10 mouse cellular contexts compared by ENCODE assay signal in genomic region chr17:46612820-46613219, GRCm38 (mm10). TPM values are rescaled to one million over a fixed set of nuclear protein-coding genes. Genes with fewer than 3 reads are reported as not detected.
DNase-seq lines count a peak whose midpoint lies in the region; ATAC-seq and TF ChIP-seq lines count a peak whose summit lies in the region.
"Had no signal": no experiment of that assay in that cellular context is flagged by ENCODE, and none has a peak within 500 bp of the region (broad histone marks: within the 10 kb centered on the region; RNA-seq: fewer than 3 reads in every experiment).

No protein-coding gene starts in this region.

- TF ChIP-seq CTCF in E14TG2a.4 (conservative IDR thresholded peaks at IDR 0.05; ENCODE audit: low read length) = no peak

- 35% methylated on average over 4 of the region's 4 CpGs for WGBS in heart, embryonic 11.5 days (ENCODE audit: insufficient replicate concordance)
- whole genome bisulfite sequencing in intestine, embryonic 15.5 days = 26% methylated on average over 4 of the region's 4 CpGs
- 10% methylated on average over 4 of the region's 4 CpGs for WGBS in limb, embryonic 12.5 days

- 0 out of 2 replicates have a peak overlapping the region, but pooled peaks have one; percentile 16 for H3K9ac ChIP-seq in heart, embryonic 11.5 days (ENCODE audit: low read depth, low read length)
- no peak overlapping the region for H3K9ac ChIP-seq in intestine, embryonic 15.5 days
- peak overlapping the region; percentile 42; the same call in 1 of the 2 replicates for H3K9ac ChIP-seq in limb, embryonic 12.5 days (replicated peaks)

- no peaks in the 10 kb centered on the region for H3K27me3 ChIP-seq in heart, embryonic 11.5 days (ENCODE audit: control insufficient read depth, insufficient read depth, low read length)
- no peaks in the 10 kb centered on the region for H3K27me3 ChIP-seq in E14TG2a.4 (ENCODE audit: insufficient read depth, low read length)
- H3K27me3 ChIP-seq in intestine, embryonic 15.5 days (replicated peaks) = no peaks in the 10 kb centered on the region
- H3K27me3 ChIP-seq in limb, embryonic 12.5 days = no peaks in the 10 kb centered on the region
- H3K27me3 ChIP-seq: CH12.LX had no signal

- no peak for ATAC-seq in heart, embryonic 11.5 days (replicated peaks; ENCODE audit: insufficient number of reproducible peaks, low FRiP score, low TSS enrichment)
- ATAC-seq in intestine, embryonic 15.5 days = no peak
- ATAC-seq in limb, embryonic 12.5 days (ENCODE audit: insufficient number of reproducible peaks, insufficient read depth, low FRiP score, low TSS enrichment, low read depth) = no peak
- ATAC-seq in activated CD4-positive, CD25-positive, alpha-beta regulatory T cell, adult 4 months = no peak

- no peaks in the 10 kb centered on the region; the same call in 1 of the 2 replicates for H3K36me3 ChIP-seq in heart, embryonic 11.5 days (ENCODE audit: control insufficient read depth, insufficient read depth, low read length)
- H3K36me3 ChIP-seq in E14TG2a.4 (ENCODE audit: insufficient read depth, low read length) = no peaks in the 10 kb centered on the region
- no peaks in the 10 kb centered on the region for H3K36me3 ChIP-seq in intestine, embryonic 15.5 days
- H3K36me3 ChIP-seq in limb, embryonic 12.5 days = peaks cover 9% of the 10 kb centered on the region

- H3K4me1 ChIP-seq in heart, embryonic 11.5 days (ENCODE audit: control insufficient read depth, insufficient read depth, low read length) = peaks cover 52% of the 10 kb centered on the region
- peaks cover 89% of the 10 kb centered on the region for H3K4me1 ChIP-seq in E14TG2a.4 (replicated peaks; ENCODE audit: low read depth, low read length)
- peaks cover 57% of the 10 kb centered on the region for H3K4me1 ChIP-seq in intestine, embryonic 15.5 days (replicated peaks)
- peaks cover 86% of the 10 kb centered on the region for H3K4me1 ChIP-seq in limb, embryonic 12.5 days (replicated peaks)

- H3K27ac ChIP-seq in heart, embryonic 11.5 days (ENCODE audit: low read depth, low read length) = peak overlapping the region; percentile 57; the same call in 1 of the 2 replicates
- no peak overlapping the region; the same call in 1 of the 2 replicates for H3K27ac ChIP-seq in intestine, embryonic 15.5 days
- peak overlapping the region; percentile 90 for H3K27ac ChIP-seq in limb, embryonic 12.5 days
- H3K27ac ChIP-seq: layer of hippocampus, adult 2 months had no signal

- H3K9me3 ChIP-seq in heart, embryonic 11.5 days (replicated peaks; ENCODE audit: control insufficient read depth, low read length) = no peaks in the 10 kb centered on the region
- no peaks in the 10 kb centered on the region for H3K9me3 ChIP-seq in E14TG2a.4 (ENCODE audit: low read length)
- H3K9me3 ChIP-seq in intestine, embryonic 15.5 days = no peaks in the 10 kb centered on the region
- no peaks in the 10 kb centered on the region for H3K9me3 ChIP-seq in limb, embryonic 12.5 days

- H3K4me2 ChIP-seq in heart, embryonic 11.5 days = no peak overlapping the region
- H3K4me2 ChIP-seq in intestine, embryonic 15.5 days (replicated peaks) = 0 out of 2 replicates have a peak overlapping the region, but pooled peaks have one; percentile 4
- peak overlapping the region; percentile 39 for H3K4me2 ChIP-seq in limb, embryonic 12.5 days

- no peak for DNase-seq in heart, postnatal 4 days
- DNase-seq in ovary, postnatal 36 days (ENCODE audit: low spot score) = no peak
- DNase-seq in right cerebral cortex, postnatal 10 days (ENCODE audit: low spot score in 2 of 2) = no peak

- no peak overlapping the region for H3K4me3 ChIP-seq in heart, embryonic 11.5 days (ENCODE audit: low read depth, low read length)
- H3K4me3 ChIP-seq in E14TG2a.4 (replicated peaks; ENCODE audit: low read length) = peak overlapping the region; percentile 71
- no peak overlapping the region for H3K4me3 ChIP-seq in intestine, embryonic 15.5 days (replicated peaks)
- no peak overlapping the region for H3K4me3 ChIP-seq in limb, embryonic 12.5 days (replicated peaks)
- H3K4me3 ChIP-seq: layer of hippocampus, adult 2 months had no signal

RNA-seq across cellular contexts. Expression of gene Ptk7, which starts 16.5 kb away (rescaled TPM):
- polyA plus RNA-seq in heart, embryonic 11.5 days (2014; fragmentation: Nextera tagmentation; extraction: Ambion mirVana) = 18.8 and 22.8 TPM in 2 replicates
- total RNA-seq in heart, postnatal 4 days (2021) = 10 to 100 TPM; 34.8 to 36.2 TPM
- 61.8 and 66.2 TPM in 2 replicates for polyA plus RNA-seq in intestine, embryonic 15.5 days (2015; fragmentation: Nextera tagmentation; extraction: Ambion mirVana)
- 156 and 165 TPM in 2 replicates for polyA plus RNA-seq in limb, embryonic 12.5 days (2016; fragmentation: Nextera tagmentation; extraction: Ambion mirVana)
- polyA plus RNA-seq in activated CD4-positive, CD25-positive, alpha-beta regulatory T cell, adult 4 months (2017; shearing (Covaris generic)) = under 1 TPM in 1 of 2 experiments, not detected in 1; 0.22 TPM

RNA-seq across cellular contexts. Expression of gene Klc4, which starts 33.0 kb away (rescaled TPM):
- polyA plus RNA-seq in heart, embryonic 11.5 days (2014; fragmentation: Nextera tagmentation; extraction: Ambion mirVana) = 16.5 and 18.0 TPM in 2 replicates
- 10 to 100 TPM; 18.9 TPM for total RNA-seq in heart, postnatal 4 days (2021)
- 64.6 and 73.2 TPM in 2 replicates for polyA plus RNA-seq in intestine, embryonic 15.5 days (2015; fragmentation: Nextera tagmentation; extraction: Ambion mirVana)
- polyA plus RNA-seq in limb, embryonic 12.5 days (2016; fragmentation: Nextera tagmentation; extraction: Ambion mirVana) = 27.2 and 27.6 TPM in 2 replicates
- 10 to 100 TPM in 1 of 2 experiments, 1 to 10 TPM in 1; 5.6 to 11.2 TPM for polyA plus RNA-seq in activated CD4-positive, CD25-positive, alpha-beta regulatory T cell, adult 4 months (2017; shearing (Covaris generic))

RNA-seq across cellular contexts. Expression of gene Mrpl2, which starts 33.2 kb away (rescaled TPM):
- polyA plus RNA-seq in heart, embryonic 11.5 days (2014; fragmentation: Nextera tagmentation; extraction: Ambion mirVana) = 110 and 119 TPM in 2 replicates
- total RNA-seq in heart, postnatal 4 days (2021) = 100 to 1,000 TPM; 107 to 109 TPM
- polyA plus RNA-seq in intestine, embryonic 15.5 days (2015; fragmentation: Nextera tagmentation; extraction: Ambion mirVana) = 148 and 156 TPM in 2 replicates
- polyA plus RNA-seq in limb, embryonic 12.5 days (2016; fragmentation: Nextera tagmentation; extraction: Ambion mirVana) = 99.5 and 112 TPM in 2 replicates
- polyA plus RNA-seq in activated CD4-positive, CD25-positive, alpha-beta regulatory T cell, adult 4 months (2017; shearing (Covaris generic)) = 10 to 100 TPM; 67.3 to 68.4 TPM

RNA-seq across cellular contexts. Expression of gene Cul7, which starts 37.3 kb away (rescaled TPM):
- 33.6 and 36.2 TPM in 2 replicates for polyA plus RNA-seq in heart, embryonic 11.5 days (2014; fragmentation: Nextera tagmentation; extraction: Ambion mirVana)
- total RNA-seq in heart, postnatal 4 days (2021) = 10 to 100 TPM; 65.5 to 66.6 TPM
- 41.1 and 45.7 TPM in 2 replicates for polyA plus RNA-seq in intestine, embryonic 15.5 days (2015; fragmentation: Nextera tagmentation; extraction: Ambion mirVana)
- 56.1 and 60.1 TPM in 2 replicates for polyA plus RNA-seq in limb, embryonic 12.5 days (2016; fragmentation: Nextera tagmentation; extraction: Ambion mirVana)
- polyA plus RNA-seq in activated CD4-positive, CD25-positive, alpha-beta regulatory T cell, adult 4 months (2017; shearing (Covaris generic)) = 1 to 10 TPM; 2.8 to 4.1 TPM

RNA-seq across cellular contexts. Expression of gene Srf, which starts 56.8 kb away (rescaled TPM):
- 14.6 and 15.0 TPM in 2 replicates for polyA plus RNA-seq in heart, embryonic 11.5 days (2014; fragmentation: Nextera tagmentation; extraction: Ambion mirVana)
- total RNA-seq in heart, postnatal 4 days (2021) = 100 to 1,000 TPM; 184 to 210 TPM
- polyA plus RNA-seq in intestine, embryonic 15.5 days (2015; fragmentation: Nextera tagmentation; extraction: Ambion mirVana) = 7.6 and 8.9 TPM in 2 replicates
- polyA plus RNA-seq in limb, embryonic 12.5 days (2016; fragmentation: Nextera tagmentation; extraction: Ambion mirVana) = 11.8 and 12.4 TPM in 2 replicates
- 10 to 100 TPM in 1 of 2 experiments, 1 to 10 TPM in 1; 6.3 to 10.9 TPM for polyA plus RNA-seq in activated CD4-positive, CD25-positive, alpha-beta regulatory T cell, adult 4 months (2017; shearing (Covaris generic))

Comparison
In these comparisons a context has a peak if more than half of its experiments do, and no peak if none do; other contexts are left out.
1. RNA of gene Ptk7, which starts 16.5 kb away (polyA plus RNA-seq): 156 to 165 TPM in limb, embryonic 12.5 days, 61.8 to 66.2 TPM in intestine, embryonic 15.5 days and 18.8 to 22.8 TPM in heart, embryonic 11.5 days; 0.22 TPM in activated CD4-positive, CD25-positive, alpha-beta regulatory T cell, adult 4 months; every median in the first group is over 10 times any median in the second.